Mouse (Mus musculus) heart, adult 2 months (tissue): Measurements from ENCODE around the gene Parg. TPM values are rescaled to one million over a fixed set of nuclear protein-coding genes. Genes with fewer than 3 reads are reported as not detected.
A peak's percentile ranks its signal among the peaks of the same experiment; 100 is the strongest.

Experiments
- DNase-seq, 2 experiments: peaks; one replicate each; pipeline ENCODE4 v3.0.0; 2021
- H3K27ac ChIP-seq: fragments of 200-600 bp; 2 replicates; pipeline ENCODE4 v1.8.1; 2022
- H3K27me3 ChIP-seq: fragments of 200-500 bp; 2 replicates; pipeline ENCODE4 v1.6.1; 2012; ENCODE audit warnings: mild to moderate bottlenecking, low read length, inconsistent platforms, mixed read lengths; ENCODE audit not compliant: control insufficient read depth, insufficient read depth
- H3K36me3 ChIP-seq: fragments of 200-500 bp; 2 replicates; pipeline ENCODE4 v1.6.1; 2012; ENCODE audit warnings: low read length, inconsistent platforms; ENCODE audit not compliant: control insufficient read depth, insufficient read depth
- H3K4me1 ChIP-seq: fragments of 200-500 bp; 2 replicates; pipeline ENCODE4 v1.6.1; 2011; ENCODE audit warnings: low read length; ENCODE audit not compliant: control insufficient read depth, insufficient read depth
- H3K4me3 ChIP-seq: fragments of 200-600 bp; 2 replicates; pipeline ENCODE4 v1.8.1; 2022
- H3K79me2 ChIP-seq: fragments of 200-500 bp; replicated peaks from 2 replicates; pipeline ENCODE4 v1.6.1; 2012; ENCODE audit warnings: mild to moderate bottlenecking, inconsistent platforms, low read length, moderate library complexity, mixed read lengths; ENCODE audit not compliant: control insufficient read depth, insufficient read depth
- H3K9ac ChIP-seq: fragments of 200-500 bp; 2 replicates; pipeline ENCODE4 v1.6.1; 2012; ENCODE audit warnings: low read depth, mild to moderate bottlenecking, control low read depth, inconsistent platforms, low read length, mixed read lengths
- CTCF ChIP-seq: fragments of 200-600 bp; IDR thresholded peaks from 2 replicates; pipeline ENCODE4 v1.8.1; 2022; ENCODE audit warnings: antibody characterized with exemption, mild to moderate bottlenecking, moderate library complexity
- EP300 ChIP-seq: fragments of 200-500 bp; IDR thresholded peaks from 2 replicates; pipeline ENCODE4 v1.6.1; 2011; ENCODE audit warnings: low read depth, low read length, control low read depth; ENCODE audit not compliant: insufficient read depth
- POLR2A ChIP-seq: fragments of 200-500 bp; IDR thresholded peaks from 2 replicates; pipeline ENCODE4 v1.6.1; 2011; ENCODE audit warnings: mild to moderate bottlenecking, low read depth, low read length, control low read depth; ENCODE audit not compliant: insufficient read depth
- WGBS: fragments of 180-500 bp; shearing (Covaris S2); methylation state at CpG from one replicate; pipeline ENCODE4 v1.1.7; 2018; 5-methylcytosine and 5-hydroxymethylcytosine counted together
- intact Hi-C: fragments of 180-260 bp; cut with DNase I; formaldehyde crosslinking; loops from one replicate; pipeline ENCODE4 v1.15.1; 2025
- polyA plus RNA-seq: library from polyadenylated mRNA; depleted of rRNA; stranded (reverse); fragments of >200 nt; gene quantifications from 2 replicates; pipeline ENCODE4 v1.2.3, GENCODE M21; 2012
- total RNA-seq, 2 experiments: library from RNA; stranded (reverse); gene quantifications; 2 replicates each; pipeline ENCODE4 v1.2.3; 2021

Parg gene
- total and polyA plus RNA-seq, 3 experiments, result 3.7 to 21.2 (median 20.0) TPM

- no peak for TF ChIP-seq CTCF
- TF ChIP-seq POLR2A, result no peak
- no peak for TF ChIP-seq EP300
- Histone ChIP-seq H3K4me1 (no peaks in the 10 kb centered on the region), H3K4me3 (no peak overlapping the region), H3K27me3 (no peaks in the 10 kb centered on the region), H3K27ac (no peak overlapping the region), H3K79me2 (no peaks in the 10 kb centered on the region), H3K36me3 (no peaks in the 10 kb centered on the region), H3K9ac (no peak overlapping the region)
- WGBS, result 12% methylated on average over 4 of the region's 4 CpGs
- intact Hi-C loops, result no loop called here
- no peak for DNase-seq
Observed at GRCm38 (mm10) chr14:32317822-32318221, 116.1 kb downstream of the Parg start.

- no peaks in the 10 kb centered on the region for H3K79me2 ChIP-seq
- H3K4me1 ChIP-seq, result peaks cover 2% of the 10 kb centered on the region; the same call in 1 of the 2 replicates
- DNase-seq, result peak; percentile 65 to 70
- TF ChIP-seq POLR2A (0 out of 2 replicates have a peak, but pooled peaks have one; percentile 23), CTCF (no peak), EP300 (0 out of 2 replicates have a peak, but pooled peaks have one; percentile 26)
- peak within 1 kb of the TSS; percentile 49 for H3K4me3 ChIP-seq
- WGBS, result 2% methylated on average over 50 of the region's 50 CpGs
- H3K27me3 ChIP-seq, result no peaks in the 10 kb centered on the region
- H3K36me3 ChIP-seq, result no peaks in the 10 kb centered on the region; the same call in 1 of the 2 replicates
- H3K27ac ChIP-seq, result peak within 1 kb of the TSS; percentile 38
- peak within 1 kb of the TSS; percentile 85 for H3K9ac ChIP-seq
- intact Hi-C loops, result loop anchor here (5.0 kb wide), 1 partner anchor 145 kb away; the partner anchor contains the start of gene Chat
Observed at GRCm38 (mm10) chr14:32321732-32322685, 120.3 kb downstream of the Parg start, which contains the start of gene Ogdhl. Gene Ogdhl (plus strand): TSS chr14:32322019.

GRCm38 (mm10) chr14:32323221-32323620 lies 121.5 kb downstream of the Parg start:
- DNase-seq, result peak in 1 of 2 experiments; percentile 37
- Histone ChIP-seq H3K4me1 (peaks cover 2% of the 10 kb centered on the region; the same call in 1 of the 2 replicates), H3K4me3 (no peak overlapping the region), H3K79me2 (no peaks in the 10 kb centered on the region), H3K27ac (no peak overlapping the region), H3K36me3 (no peaks in the 10 kb centered on the region; the same call in 1 of the 2 replicates), H3K9ac (no peak overlapping the region), H3K27me3 (no peaks in the 10 kb centered on the region)
- 60% methylated on average over 5 of the region's 5 CpGs for WGBS
- TF ChIP-seq CTCF (no peak), EP300 (peak; percentile 78), POLR2A (no peak)
- intact Hi-C loops, result loop anchor here (5.0 kb wide), 1 partner anchor 144 kb away; the partner anchor contains the start of gene Chat

GRCm38 (mm10) chr14:32327366-32327765 lies 125.6 kb downstream of the Parg start:
- Histone ChIP-seq H3K79me2 (no peaks in the 10 kb centered on the region), H3K4me3 (no peak overlapping the region), H3K4me1 (peaks cover 2% of the 10 kb centered on the region; the same call in 1 of the 2 replicates), H3K9ac (no peak overlapping the region), H3K27me3 (no peaks in the 10 kb centered on the region), H3K36me3 (no peaks in the 10 kb centered on the region; the same call in 1 of the 2 replicates), H3K27ac (no peak overlapping the region)
- 90% methylated on average over 9 of the region's 9 CpGs for WGBS
- no peak for TF ChIP-seq CTCF
- TF ChIP-seq EP300, result no peak
- TF ChIP-seq POLR2A, result no peak
- no peak for DNase-seq
- intact Hi-C loops, result no loop called here

- Histone ChIP-seq H3K36me3 (no peaks in the 10 kb centered on the region), H3K79me2 (no peaks in the 10 kb centered on the region), H3K27me3 (no peaks in the 10 kb centered on the region), H3K4me3 (no peak overlapping the region), H3K4me1 (no peaks in the 10 kb centered on the region), H3K27ac (no peak overlapping the region), H3K9ac (no peak overlapping the region)
- intact Hi-C loops, result no loop called here
- TF ChIP-seq POLR2A, result no peak
- no peak for TF ChIP-seq CTCF
- no peak for TF ChIP-seq EP300
- no peak for DNase-seq
- WGBS, result 86% methylated on average over 20 of the region's 20 CpGs
Observed at GRCm38 (mm10) chr14:32332515-32333445, 131.0 kb downstream of the Parg start.
